Mouse (Mus musculus): ENCODE measurements around the gene Mrps2. TPM values are rescaled to one million over a fixed set of nuclear protein-coding genes. Genes with fewer than 3 reads are reported as not detected.

Mrps2 gene
- total RNA-seq, 2 experiments from 2014 or later: 21.2 to 25.5 TPM

DNA sequence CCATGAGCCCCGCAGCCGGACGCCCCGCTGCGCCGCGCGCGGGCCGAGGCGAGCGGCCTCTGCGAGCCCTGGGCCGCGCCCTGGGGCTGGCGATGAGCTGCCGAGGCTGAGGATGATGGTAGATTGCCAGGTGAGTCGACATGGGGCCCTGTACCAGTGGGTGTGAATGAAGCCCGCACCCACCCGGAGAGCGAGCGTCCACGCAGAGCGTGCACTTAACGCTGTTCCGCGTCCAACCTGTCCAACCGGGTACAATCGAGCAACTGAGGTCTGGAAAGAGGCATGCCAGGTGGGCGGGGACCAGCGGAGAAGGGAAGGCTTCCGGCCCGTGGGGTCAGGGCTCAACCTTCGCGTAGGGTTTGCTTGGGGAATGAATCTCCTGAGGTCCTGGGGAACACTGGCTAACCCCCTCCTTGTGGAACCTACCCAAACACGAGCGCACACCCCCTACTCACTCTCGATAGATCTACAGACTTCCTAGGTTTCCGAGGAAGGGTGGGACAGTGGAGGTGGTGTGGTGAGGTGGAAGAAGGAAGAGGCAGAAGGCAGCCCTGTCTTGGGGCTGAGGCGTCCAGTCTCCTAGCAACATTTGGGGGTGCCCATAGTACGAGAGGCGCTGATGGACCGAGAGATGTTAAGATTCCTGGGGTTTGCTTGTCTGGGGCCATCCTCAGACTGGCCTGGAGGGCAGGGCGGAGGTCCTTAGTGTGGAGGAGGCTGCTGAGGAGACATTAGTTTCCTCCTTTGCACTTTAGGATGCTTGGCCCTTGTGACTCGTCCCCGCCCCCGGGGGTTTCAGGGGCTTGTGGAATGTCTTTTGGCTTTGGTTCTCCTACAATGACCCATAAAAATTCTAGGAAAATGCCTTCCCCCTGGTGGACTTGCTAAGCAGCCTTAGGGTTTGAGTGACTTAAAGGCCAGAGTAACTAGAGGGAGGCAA lies 45.8 kb downstream of the Mrps2 start:
- Histone ChIP-seq H3K27ac (peak overlapping the region; percentile 49; the same call in 1 of the 2 replicates), H3K4me3 (peak overlapping the region; percentile 79)
- no peak for TF ChIP-seq CTCF (IDR thresholded peaks at IDR 0.05)
- intact Hi-C loops (cut with DNase I): loop anchor here (2.0 kb wide), 1 partner anchor 71 kb away; no protein-coding TSS in a partner anchor
- no peak for DNase-seq

DNA sequence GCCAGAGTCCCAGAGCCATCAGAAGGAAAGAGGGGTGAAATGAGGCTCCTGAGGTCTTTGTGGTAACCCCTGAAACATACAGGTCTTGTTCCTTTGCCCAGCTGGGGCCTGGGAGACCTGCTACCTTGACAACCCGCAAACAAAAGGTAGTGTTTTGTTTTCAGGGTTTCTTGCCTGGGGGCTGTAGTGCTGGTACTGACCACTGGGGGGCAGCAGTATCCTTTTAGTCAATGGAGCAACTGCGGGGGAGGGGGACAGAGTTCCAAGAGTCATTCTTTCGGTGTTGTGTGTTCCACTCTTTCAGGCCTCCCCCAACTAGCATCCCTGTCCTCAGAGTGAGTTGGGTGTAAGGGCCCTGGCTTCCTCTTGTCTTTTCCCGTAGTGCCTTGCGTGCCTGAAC lies 46.6 kb downstream of the Mrps2 start:
- peak; percentile 82 for DNase-seq
- Histone ChIP-seq H3K27ac (no peak overlapping the region), H3K4me3 (peak overlapping the region; percentile 22)
- intact Hi-C loops (cut with DNase I): loop anchor here (2.0 kb wide), 1 partner anchor 70 kb away; no protein-coding TSS in a partner anchor
- peak; percentile 81 for TF ChIP-seq CTCF (IDR thresholded peaks at IDR 0.05)

DNA sequence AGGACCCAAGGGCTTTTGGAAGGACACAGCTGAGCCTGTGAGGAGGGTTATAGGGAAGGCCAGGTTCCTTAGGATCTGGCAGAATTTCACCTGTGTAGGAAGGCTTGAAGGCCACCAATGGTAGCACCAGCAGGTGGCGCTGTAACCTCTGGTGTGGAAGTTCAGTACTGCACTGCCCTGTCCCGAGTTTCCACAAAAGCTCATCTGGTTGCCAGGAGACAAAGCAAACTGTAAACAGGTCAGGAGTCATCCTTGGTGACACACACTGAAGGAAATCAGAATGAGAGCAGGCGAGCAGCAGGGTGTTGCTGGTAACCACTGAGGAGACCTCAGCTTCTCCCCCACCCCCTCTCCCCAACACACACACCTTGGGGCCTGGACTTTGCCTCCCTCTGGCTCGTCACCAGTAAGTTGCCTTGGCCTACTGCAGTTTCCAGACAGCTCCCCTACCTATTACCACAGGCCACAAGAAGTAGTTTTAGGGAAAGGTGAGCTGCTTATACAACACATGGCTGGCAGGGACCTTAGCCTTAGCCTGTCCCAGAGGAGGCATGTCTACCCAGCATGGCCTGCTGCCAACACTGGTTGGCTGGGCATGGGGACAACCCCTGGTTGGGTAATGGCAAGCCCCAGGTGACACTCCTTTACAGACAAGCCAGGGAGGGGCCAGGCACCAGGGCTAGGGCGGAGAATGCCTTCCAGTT lies 49.5 kb downstream of the Mrps2 start:
- H3K4me3 ChIP-seq: no peak overlapping the region
- TF ChIP-seq CTCF (IDR thresholded peaks at IDR 0.05): peak; percentile 97
- H3K27ac ChIP-seq: peak overlapping the region; percentile 62
- DNase-seq: peak; percentile 91
- intact Hi-C loops (cut with DNase I): loop anchor here (1.0 kb wide), 1 partner anchor 31 kb away; no protein-coding TSS in a partner anchor

DNA sequence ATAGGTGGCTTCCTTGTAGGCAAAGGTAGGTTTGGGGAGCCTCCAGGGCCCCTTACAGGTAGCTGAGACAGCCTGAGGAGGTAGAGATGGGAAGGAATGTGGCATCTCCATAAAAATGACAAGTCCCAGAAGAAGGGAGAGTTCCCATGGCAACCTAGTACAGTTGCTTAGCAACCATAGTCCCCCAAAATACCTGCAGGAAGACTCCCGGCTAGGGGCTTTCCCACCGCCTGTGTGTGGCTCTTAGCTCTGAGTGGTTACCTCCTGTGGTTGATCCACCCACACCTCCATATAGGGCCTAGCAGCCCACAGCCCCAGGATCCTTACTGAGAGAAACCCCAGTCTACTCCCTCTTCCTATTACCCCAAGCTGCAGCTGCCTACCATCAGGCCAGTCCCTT lies 50.4 kb downstream of the Mrps2 start:
- intact Hi-C loops (cut with DNase I): no loop called here
- TF ChIP-seq CTCF (IDR thresholded peaks at IDR 0.05): no peak

DNA sequence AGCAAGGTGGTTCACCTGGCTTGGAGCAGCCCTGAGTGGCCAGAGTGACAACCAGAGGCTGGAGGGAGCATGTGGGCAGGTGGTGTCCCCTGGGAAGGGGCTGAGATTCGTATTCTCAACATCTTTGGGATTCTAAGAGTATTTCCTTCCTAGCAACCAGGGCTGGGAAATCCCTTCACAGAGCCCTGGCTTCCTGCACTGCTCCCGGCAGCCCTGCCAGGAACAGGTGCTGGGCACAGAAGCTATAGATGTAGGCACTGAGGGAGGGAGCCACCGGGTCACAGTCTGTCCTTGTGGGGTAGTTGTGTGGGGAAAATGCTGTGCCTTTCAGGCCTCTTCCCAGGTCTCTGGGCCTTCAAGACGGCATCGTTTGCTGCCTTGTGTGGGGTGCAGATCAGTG lies 52.7 kb downstream of the Mrps2 start:
- intact Hi-C loops (cut with DNase I): loop anchor here (2.0 kb wide), 1 partner anchor 18 kb away; no protein-coding TSS in a partner anchor
- TF ChIP-seq CTCF (IDR thresholded peaks at IDR 0.05): no peak

More for the DNA sequence above, 50.4 kb downstream of the Mrps2 start:
- H3K27ac ChIP-seq: no peak overlapping the region
- DNase-seq: no peak
- no peak overlapping the region for H3K4me3 ChIP-seq

More for the DNA sequence above, 52.7 kb downstream of the Mrps2 start:
- peak; percentile 62 for DNase-seq
- Histone ChIP-seq H3K4me3 (no peak overlapping the region), H3K27ac (peak overlapping the region; percentile 88)

Other genes starting within 250 kb of the Mrps2 start
- gene Ppp1r26, start 21.3 kb upstream of the Mrps2 start, total RNA-seq (2021): 1 to 10 TPM; 2.1 to 3.2 TPM
- gene 1700007K13Rik, start 1.7 kb upstream of the Mrps2 start, total RNA-seq (2021): under 1 TPM; 0.33 to 0.36 TPM
- gene Gbgt1, start 28.8 kb downstream of the Mrps2 start, total RNA-seq (2021): 1 to 10 TPM in 1 of 2 experiments, under 1 TPM in 1; 0.56 to 1.1 TPM
- under 1 TPM in 1 of 2 experiments, not detected in 1; 0.98 TPM for gene Gm10134, start 38.0 kb downstream of the Mrps2 start, total RNA-seq (2021)
- gene Ralgds, start 45.1 kb downstream of the Mrps2 start, total RNA-seq (2021): 10 to 100 TPM in 1 of 2 experiments, 1 to 10 TPM in 1; 9.9 to 10.1 TPM
- not detected for gene Cel, start 95.3 kb downstream of the Mrps2 start, total RNA-seq (2021)
- gene Gtf3c5, start 115.7 kb downstream of the Mrps2 start, total RNA-seq (2021): 1 to 10 TPM; 7.2 to 8.0 TPM
- gene Gfi1b, start 153.9 kb downstream of the Mrps2 start, total RNA-seq (2021): not detected
- gene Tsc1, start 173.2 kb downstream of the Mrps2 start, total RNA-seq (2021): 10 to 100 TPM; 42.5 to 45.9 TPM
- gene Spaca9, start 231.7 kb downstream of the Mrps2 start, total RNA-seq (2021): not detected
- gene Ak8, start 232.1 kb downstream of the Mrps2 start, total RNA-seq (2021): not detected